Mouse (Mus musculus): ENCODE data around the gene Hist2h2be.
"Not testable (repeated sequence)": the region's sequence is repeated elsewhere in the genome, so short reads cannot be mapped to it uniquely, and the experiment has no call there.

The Hist2h2be gene

GRCm38 (mm10) chr3:96262979-96263550 lies 42.1 kb downstream of the Hist2h2be start, which contains the start of gene Hist2h4:
Hist2h4 (minus strand) TSS chr3:96263311.
- peak; percentile 96 for DNase-seq

- no peak for DNase-seq
Observed at GRCm38 (mm10) chr3:96263558-96264403, 42.9 kb downstream of the Hist2h2be start.

- DNase-seq = no peak
Observed at GRCm38 (mm10) chr3:96264404-96264949, 43.6 kb downstream of the Hist2h2be start.

GRCm38 (mm10) chr3:96266132-96266710 lies 45.3 kb downstream of the Hist2h2be start:
- no peak for DNase-seq

- DNase-seq = no peak
Observed at GRCm38 (mm10) chr3:96267541-96267940, 46.6 kb downstream of the Hist2h2be start.

DNA sequence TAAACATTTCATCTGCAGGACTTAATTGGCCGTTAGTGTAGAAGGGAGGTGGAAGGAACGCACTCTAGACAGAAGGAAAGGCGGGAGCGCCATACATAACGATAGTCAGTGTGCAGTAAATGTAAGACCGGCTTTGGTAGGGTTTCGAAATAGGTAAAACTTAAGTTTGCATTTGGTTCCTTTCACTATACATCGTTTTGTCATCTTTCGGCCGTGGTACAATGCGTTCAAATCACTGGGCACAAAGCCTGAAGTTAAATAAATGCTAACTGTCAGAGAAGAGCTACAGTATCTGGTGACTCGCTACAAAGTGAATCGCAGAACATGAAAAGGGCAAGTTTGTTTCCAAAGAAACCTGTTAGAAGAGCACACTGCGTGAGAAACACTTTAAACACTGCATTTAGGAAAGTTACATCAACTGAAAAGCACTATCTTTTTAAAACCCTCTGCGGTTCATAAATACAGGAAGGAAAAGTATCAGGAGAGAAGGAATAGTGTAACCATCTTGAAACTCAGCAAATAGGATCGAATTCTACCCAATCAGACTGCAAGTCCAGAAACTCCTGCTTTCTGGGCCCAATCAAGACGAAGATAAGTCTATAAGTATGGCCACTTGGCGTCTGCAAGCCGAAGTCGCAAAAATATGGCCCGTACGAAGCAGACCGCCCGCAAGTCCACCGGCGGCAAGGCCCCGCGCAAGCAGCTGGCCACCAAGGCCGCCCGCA lies 47.3 kb downstream of the Hist2h2be start, which contains the start of gene Hist2h3b:
Hist2h3b (plus strand) TSS at position 604 of the 725 bp plus-strand sequence.
- DNase-seq = peak; percentile 76

DNA sequence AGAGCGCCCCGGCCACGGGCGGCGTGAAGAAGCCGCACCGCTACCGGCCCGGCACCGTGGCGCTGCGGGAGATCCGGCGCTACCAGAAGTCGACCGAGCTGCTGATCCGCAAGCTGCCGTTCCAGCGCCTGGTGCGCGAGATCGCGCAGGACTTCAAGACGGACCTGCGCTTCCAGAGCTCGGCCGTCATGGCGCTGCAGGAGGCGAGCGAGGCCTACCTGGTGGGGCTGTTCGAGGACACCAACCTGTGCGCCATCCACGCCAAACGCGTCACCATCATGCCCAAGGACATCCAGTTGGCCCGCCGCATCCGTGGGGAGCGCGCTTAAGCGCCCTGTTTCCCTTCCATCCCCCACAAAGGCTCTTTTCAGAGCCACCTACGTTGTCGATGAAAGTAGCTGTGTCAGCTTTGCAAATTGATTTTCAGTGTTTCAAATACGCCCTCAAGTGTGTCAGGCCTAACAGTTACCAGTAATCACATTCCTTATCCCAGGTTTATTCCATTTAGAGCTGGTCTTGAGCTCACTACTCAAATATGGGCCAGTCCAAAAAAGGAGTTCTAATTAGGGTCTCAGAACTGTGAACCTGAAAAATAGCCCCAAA lies 48.0 kb downstream of the Hist2h2be start:
- DNase-seq = not testable (repeated sequence)

DNA sequence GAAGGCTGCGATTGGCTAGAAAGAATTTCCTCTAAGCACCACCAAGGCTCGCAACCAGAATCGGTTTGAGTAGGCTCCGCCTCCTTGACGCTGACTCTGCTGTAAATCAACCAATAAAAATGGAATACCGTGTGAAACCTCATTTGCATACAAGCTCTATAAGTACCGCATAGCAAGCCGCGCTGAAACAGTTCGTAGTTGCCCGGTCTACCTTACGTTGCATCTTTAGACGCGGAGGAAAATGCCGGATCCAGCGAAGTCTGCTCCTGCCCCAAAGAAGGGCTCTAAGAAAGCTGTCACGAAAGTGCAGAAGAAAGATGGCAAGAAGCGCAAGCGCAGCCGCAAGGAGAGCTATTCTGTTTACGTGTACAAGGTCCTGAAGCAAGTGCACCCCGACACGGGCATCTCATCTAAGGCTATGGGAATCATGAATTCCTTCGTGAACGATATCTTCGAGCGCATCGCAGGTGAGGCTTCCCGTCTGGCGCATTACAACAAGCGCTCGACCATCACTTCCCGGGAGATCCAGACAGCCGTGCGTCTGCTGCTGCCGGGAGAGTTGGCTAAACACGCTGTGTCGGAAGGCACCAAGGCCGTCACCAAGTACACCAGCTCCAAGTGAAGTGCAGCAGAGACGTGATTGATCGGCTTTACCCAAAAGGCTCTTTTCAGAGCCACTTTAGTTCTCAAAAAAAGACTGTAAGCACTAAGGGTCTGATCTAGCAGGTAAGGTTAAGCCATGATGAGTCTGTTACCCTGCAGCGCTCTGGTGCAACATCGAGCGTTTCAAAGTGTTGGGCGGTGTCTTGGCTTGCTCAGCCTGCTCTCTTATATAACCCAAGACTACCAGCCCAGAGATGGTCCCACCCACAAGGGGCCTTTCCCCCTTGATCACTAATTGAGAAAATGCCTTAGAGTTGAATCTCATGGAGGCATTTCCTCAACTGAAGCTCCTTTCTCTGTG lies 48.9 kb downstream of the Hist2h2be start, which contains the start of gene Hist2h2bb:
Hist2h2bb (plus strand) TSS at position 242 of the 964 bp plus-strand sequence.
- peak; percentile 91 for DNase-seq

Data from cerebellum, adult 11 months (tissue).